8 mouse cellular contexts compared by ENCODE assay signal in the genomic region with DNA sequence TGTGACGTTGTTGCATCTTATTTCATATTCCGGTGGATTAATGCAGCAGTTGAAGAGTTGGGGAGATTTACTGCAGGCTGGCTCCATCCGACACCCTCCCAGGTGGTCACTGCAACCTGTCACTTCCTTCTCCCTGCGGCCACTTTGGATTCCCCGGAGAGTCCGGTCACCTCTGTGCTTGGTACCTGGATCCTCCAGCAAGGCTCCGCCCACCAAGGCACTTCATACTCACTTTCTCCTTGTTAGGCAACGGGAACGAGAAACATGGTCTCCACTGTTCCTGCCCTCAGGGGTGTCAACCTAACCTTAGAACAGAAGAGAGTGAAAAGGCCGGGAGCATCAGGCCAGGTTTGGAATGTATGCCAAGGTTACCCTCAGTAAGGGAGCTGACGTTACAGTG. TPM values are rescaled to one million over a fixed set of nuclear protein-coding genes. Genes with fewer than 3 reads are reported as not detected.
A peak's percentile ranks its signal among the peaks of the same experiment; 100 is the strongest.
DNase-seq lines count a peak whose midpoint lies in the region; ATAC-seq and TF ChIP-seq lines count a peak whose summit lies in the region.

No protein-coding gene starts in this region.

- H3K4me1 ChIP-seq in heart, adult 2 months (ENCODE audit: control insufficient read depth, insufficient read depth, low read length), result peaks cover 16% of the 10 kb centered on the region
- H3K4me1 ChIP-seq in lung, embryonic 15.5 days, result peaks cover 51% of the 10 kb centered on the region
- H3K4me1 ChIP-seq in stomach, postnatal 0 days (replicated peaks; ENCODE audit: control insufficient read depth, insufficient read depth), result peaks cover 11% of the 10 kb centered on the region; the same call in 1 of the 2 replicates

- WGBS in heart, adult 2 months, result 11% methylated on average over 11 of the region's 11 CpGs
- 11% methylated on average over 11 of the region's 11 CpGs for WGBS in lung, embryonic 15.5 days
- WGBS in stomach, postnatal 0 days, result 8% methylated on average over 11 of the region's 11 CpGs

- peaks cover 3% of the 10 kb centered on the region for H3K79me2 ChIP-seq in heart, adult 2 months (replicated peaks; ENCODE audit: control insufficient read depth, insufficient read depth, low read length)

- no peak for ATAC-seq in lung, embryonic 15.5 days (ENCODE audit: borderline replicate concordance, extremely low read depth, low FRiP score, low TSS enrichment)
- ATAC-seq in stomach, postnatal 0 days (ENCODE audit: low FRiP score, low TSS enrichment), result peak; percentile 13; the same call in 1 of the 2 replicates
- no peak for ATAC-seq in inflammation-experienced regulatory T-cells, adult 6 months

- no peak for TF ChIP-seq EP300 in heart, adult 2 months (IDR thresholded peaks at IDR 0.05; ENCODE audit: insufficient read depth, low read depth, low read length)
- TF ChIP-seq EP300 in stomach, postnatal 0 days (optimal IDR thresholded peaks at IDR 0.05), result no peak

- H3K9me3 ChIP-seq in lung, embryonic 15.5 days, result no peaks in the 10 kb centered on the region
- no peaks in the 10 kb centered on the region for H3K9me3 ChIP-seq in stomach, postnatal 0 days (ENCODE audit: control insufficient read depth, low read length)

- peak overlapping the region; percentile 100 for H3K27ac ChIP-seq in heart, adult 2 months
- peak overlapping the region; percentile 100 for H3K27ac ChIP-seq in lung, embryonic 15.5 days
- peak overlapping the region; percentile 100 for H3K27ac ChIP-seq in stomach, postnatal 0 days (replicated peaks)

- TF ChIP-seq CTCF in heart, adult 2 months (IDR thresholded peaks at IDR 0.05), result no peak
- TF ChIP-seq CTCF in stomach, postnatal 0 days (IDR thresholded peaks at IDR 0.05; ENCODE audit: low read depth), result no peak

- intact Hi-C loops in heart, adult 2 months (cut with DNase I), result loop anchor here (5.0 kb wide), 1 partner anchor 163 kb away; no protein-coding TSS in a partner anchor

- TF ChIP-seq POLR2A in heart, adult 2 months (IDR thresholded peaks at IDR 0.05; ENCODE audit: insufficient read depth, low read depth, low read length), result no peak

- H3K36me3 ChIP-seq in heart, adult 2 months (ENCODE audit: control insufficient read depth, insufficient read depth, low read length), result no peaks in the 10 kb centered on the region
- peaks cover 5% of the 10 kb centered on the region; the same call in 1 of the 2 replicates for H3K36me3 ChIP-seq in lung, embryonic 15.5 days
- H3K36me3 ChIP-seq in stomach, postnatal 0 days (ENCODE audit: control insufficient read depth, insufficient read depth, low read length), result no peaks in the 10 kb centered on the region

- H3K27me3 ChIP-seq in heart, adult 2 months (ENCODE audit: control insufficient read depth, insufficient read depth, low read length), result no peaks in the 10 kb centered on the region
- H3K27me3 ChIP-seq in lung, embryonic 15.5 days, result no peaks in the 10 kb centered on the region
- no peaks in the 10 kb centered on the region for H3K27me3 ChIP-seq in stomach, postnatal 0 days (ENCODE audit: control insufficient read depth, insufficient read depth, low read length)

- peak overlapping the region; percentile 47 for H3K9ac ChIP-seq in heart, adult 2 months (ENCODE audit: low read depth, low read length)
- peak overlapping the region; percentile 100 for H3K9ac ChIP-seq in lung, embryonic 15.5 days
- H3K9ac ChIP-seq in stomach, postnatal 0 days (ENCODE audit: low read length), result peak overlapping the region; percentile 100; the same call in 1 of the 2 replicates

- peak; percentile 8 for DNase-seq in right cerebral cortex, adult 18-20 months
- DNase-seq in right cerebral cortex, postnatal 25 days, result no peak
- peak; percentile 55 to 59 for DNase-seq in cerebellum, postnatal 10 days
- DNase-seq in heart, adult 2 months, result peak; percentile 60 to 61
- DNase-seq in kidney, adult 9 months, result peak; percentile 71
- peak; percentile 80 for DNase-seq in stomach, postnatal 0 days (ENCODE audit: low spot score)

- peak overlapping the region; percentile 87 for H3K4me2 ChIP-seq in lung, embryonic 15.5 days
- peak overlapping the region; percentile 84 for H3K4me2 ChIP-seq in stomach, postnatal 0 days (replicated peaks; ENCODE audit: low read depth)

- peak overlapping the region; percentile 98 for H3K4me3 ChIP-seq in heart, adult 2 months
- peak overlapping the region; percentile 83 for H3K4me3 ChIP-seq in lung, embryonic 15.5 days
- peak overlapping the region; percentile 99; the same call in 1 of the 2 replicates for H3K4me3 ChIP-seq in stomach, postnatal 0 days (ENCODE audit: low read depth, low read length)

RNA-seq across cellular contexts. Expression of a gene that starts 2.4 kb away (rescaled TPM):
- 100 to 1,000 TPM; 222 to 321 TPM for total RNA-seq in heart, adult 2 months (2021)
- 510 and 694 TPM in 2 replicates for polyA plus RNA-seq in heart, adult 2 months (2012; rRNA removed)
- 2,618 and 2,638 TPM in 2 replicates for polyA plus RNA-seq in lung, embryonic 15.5 days (2015; fragmentation: Nextera tagmentation; extraction: Ambion mirVana)
- 2,268 and 2,377 TPM in 2 replicates for polyA plus RNA-seq in stomach, postnatal 0 days (2015; fragmentation: Nextera tagmentation; extraction: Ambion mirVana)
- polyA plus RNA-seq in inflammation-experienced regulatory T-cells, adult 6 months (2017; shearing (Covaris generic)), result 1,000 to 10,000 TPM; 2,239 to 4,634 (median 2,897) TPM

RNA-seq across cellular contexts. Expression of a gene that starts 10.6 kb away (rescaled TPM):
- total RNA-seq in heart, adult 2 months (2021), result not detected
- 0.15 and 0.21 TPM in 2 replicates for polyA plus RNA-seq in heart, adult 2 months (2012; rRNA removed)
- 0.38 and 0.56 TPM in 2 replicates for polyA plus RNA-seq in lung, embryonic 15.5 days (2015; fragmentation: Nextera tagmentation; extraction: Ambion mirVana)
- 0.41 and 0.47 TPM in 2 replicates for polyA plus RNA-seq in stomach, postnatal 0 days (2015; fragmentation: Nextera tagmentation; extraction: Ambion mirVana)
- under 1 TPM in 1 of 3 experiments, not detected in 2; 0.98 TPM for polyA plus RNA-seq in inflammation-experienced regulatory T-cells, adult 6 months (2017; shearing (Covaris generic))

RNA-seq across cellular contexts. Expression of a gene that starts 27.9 kb away (rescaled TPM):
- 10 to 100 TPM; 13.0 to 13.4 TPM for total RNA-seq in heart, adult 2 months (2021)
- 25.8 and 27.3 TPM in 2 replicates for polyA plus RNA-seq in heart, adult 2 months (2012; rRNA removed)
- polyA plus RNA-seq in lung, embryonic 15.5 days (2015; fragmentation: Nextera tagmentation; extraction: Ambion mirVana), result 36.9 and 37.4 TPM in 2 replicates
- polyA plus RNA-seq in stomach, postnatal 0 days (2015; fragmentation: Nextera tagmentation; extraction: Ambion mirVana), result 14.3 and 15.3 TPM in 2 replicates
- polyA plus RNA-seq in inflammation-experienced regulatory T-cells, adult 6 months (2017; shearing (Covaris generic)), result 10 to 100 TPM; 15.9 to 23.1 (median 17.9) TPM

Comparison
In these comparisons a context has a peak if more than half of its experiments do, and no peak if none do; other contexts are left out.
1. H3K9ac ChIP-seq: peak in every context shown above with its lines; median percentile 100 in lung, embryonic 15.5 days; 100 in stomach, postnatal 0 days; 47 in heart, adult 2 months.